In genomic region chr9:59484760-59485159, GRCm38 (mm10) we compare ENCODE assay signal across 8 mouse cellular contexts. TPM values are rescaled to one million over a fixed set of nuclear protein-coding genes. Genes with fewer than 3 reads are reported as not detected.
DNase-seq lines count a peak whose midpoint lies in the region; ATAC-seq and TF ChIP-seq lines count a peak whose summit lies in the region.

No protein-coding gene starts in this region.

- ATAC-seq in hindbrain, embryonic 11.5 days (ENCODE audit: low FRiP score), result no peak
- no peak for ATAC-seq in midbrain, embryonic 13.5 days

- H3K4me3 ChIP-seq in kidney, adult 2 months (ENCODE audit: insufficient read depth, low read depth, low read length), result peak overlapping the region; percentile 92
- peak overlapping the region; percentile 99 for H3K4me3 ChIP-seq in bone marrow macrophage, adult 2 months (ENCODE audit: insufficient read depth, low read length)
- peak overlapping the region; percentile 99 for H3K4me3 ChIP-seq in hindbrain, embryonic 11.5 days (ENCODE audit: low read depth, low read length)
- peak overlapping the region; percentile 100 for H3K4me3 ChIP-seq in midbrain, embryonic 13.5 days (replicated peaks)

- no peak for TF ChIP-seq CTCF in kidney, adult 2 months (conservative IDR thresholded peaks at IDR 0.05; ENCODE audit: insufficient read depth, insufficient read length, low read depth, low read length)
- TF ChIP-seq CTCF in bone marrow macrophage, adult 2 months (IDR thresholded peaks at IDR 0.05; ENCODE audit: low read depth, low read length), result no peak

- H3K4me2 ChIP-seq in hindbrain, embryonic 11.5 days (replicated peaks; ENCODE audit: low read depth, low read length), result peak overlapping the region; percentile 84
- peak overlapping the region; percentile 91 for H3K4me2 ChIP-seq in midbrain, embryonic 13.5 days (replicated peaks)

- H3K9ac ChIP-seq in hindbrain, embryonic 11.5 days (ENCODE audit: low read depth, low read length), result peak overlapping the region; percentile 99
- peak overlapping the region; percentile 99 for H3K9ac ChIP-seq in midbrain, embryonic 13.5 days (replicated peaks)

- WGBS in kidney, adult 2 months, result 4% methylated on average over 7 of the region's 7 CpGs
- 20% methylated on average over 7 of the region's 7 CpGs for WGBS in hindbrain, embryonic 11.5 days
- WGBS in midbrain, embryonic 13.5 days, result 21% methylated on average over 7 of the region's 7 CpGs

- TF ChIP-seq POLR2A in kidney, adult 2 months (IDR thresholded peaks at IDR 0.05; ENCODE audit: low read depth, low read length), result no peak
- no peak for TF ChIP-seq POLR2A in bone marrow macrophage, adult 2 months (IDR thresholded peaks at IDR 0.05; ENCODE audit: borderline replicate concordance, low read depth, low read length)

- H3K27me3 ChIP-seq in kidney, adult 2 months (replicated peaks; ENCODE audit: control insufficient read depth, insufficient read depth, low read length), result no peaks in the 10 kb centered on the region
- H3K27me3 ChIP-seq in hindbrain, embryonic 11.5 days (ENCODE audit: control insufficient read depth, insufficient read depth, low read length), result no peaks in the 10 kb centered on the region
- H3K27me3 ChIP-seq in midbrain, embryonic 13.5 days, result no peaks in the 10 kb centered on the region

- DNase-seq in kidney, adult 2 months, result no peak
- DNase-seq in kidney, postnatal 36 days, result no peak
- DNase-seq in hindbrain, embryonic 11.5 days (ENCODE audit: low spot score), result peak; percentile 22
- no peak for DNase-seq in spleen, postnatal 14 days (ENCODE audit: low spot score in 2 of 2)
- DNase-seq in cerebellum, postnatal 25 days, result no peak
- DNase-seq in frontal cortex, postnatal 36 days (ENCODE audit: low spot score in 2 of 2), result no peak

- H3K4me1 ChIP-seq in kidney, adult 2 months (ENCODE audit: control insufficient read depth, insufficient read depth, low read length), result peaks cover 8% of the 10 kb centered on the region; the same call in 1 of the 2 replicates
- peaks cover 21% of the 10 kb centered on the region for H3K4me1 ChIP-seq in bone marrow macrophage, adult 2 months (ENCODE audit: control insufficient read depth, insufficient read depth, low read length)
- H3K4me1 ChIP-seq in hindbrain, embryonic 11.5 days (replicated peaks; ENCODE audit: control insufficient read depth, insufficient read depth, low read length), result no peaks in the 10 kb centered on the region
- peaks cover 33% of the 10 kb centered on the region for H3K4me1 ChIP-seq in midbrain, embryonic 13.5 days (replicated peaks)

- no peaks in the 10 kb centered on the region for H3K9me3 ChIP-seq in hindbrain, embryonic 11.5 days (ENCODE audit: control insufficient read depth, low read length)
- no peaks in the 10 kb centered on the region for H3K9me3 ChIP-seq in midbrain, embryonic 13.5 days

- no peaks in the 10 kb centered on the region for H3K36me3 ChIP-seq in kidney, adult 2 months (ENCODE audit: control insufficient read depth, insufficient read depth, low read length)
- no peaks in the 10 kb centered on the region for H3K36me3 ChIP-seq in hindbrain, embryonic 11.5 days (ENCODE audit: control insufficient read depth, insufficient read depth, low read length)
- H3K36me3 ChIP-seq in midbrain, embryonic 13.5 days, result no peaks in the 10 kb centered on the region

- no peak overlapping the region for H3K27ac ChIP-seq in kidney, adult 2 months (ENCODE audit: insufficient read depth, low read depth, low read length)
- H3K27ac ChIP-seq in bone marrow macrophage, adult 2 months (ENCODE audit: insufficient read depth, low read depth, low read length), result no peak overlapping the region
- no peak overlapping the region for H3K27ac ChIP-seq in hindbrain, embryonic 11.5 days (ENCODE audit: low read depth, low read length)
- no peak overlapping the region for H3K27ac ChIP-seq in midbrain, embryonic 13.5 days

RNA-seq across cellular contexts. Expression of gene Arih1, which starts 1.7 kb away (rescaled TPM):
- 14.3 and 16.9 TPM in 2 replicates for polyA plus RNA-seq in kidney, adult 2 months (2012; rRNA removed)
- 53.4 and 55.1 TPM in 2 replicates for polyA plus RNA-seq in bone marrow macrophage, adult 2 months (2012; ENCODE audit: insufficient read depth, insufficient read length, missing spikeins)
- polyA plus RNA-seq in hindbrain, embryonic 11.5 days (2014; fragmentation: Nextera tagmentation; extraction: Ambion mirVana), result 20.8 and 21.6 TPM in 2 replicates
- polyA plus RNA-seq in midbrain, embryonic 13.5 days (2015; fragmentation: Nextera tagmentation; extraction: Ambion mirVana), result 16.1 and 23.1 TPM in 2 replicates

RNA-seq across cellular contexts. Expression of gene Hexa, which starts 54.6 kb away (rescaled TPM):
- polyA plus RNA-seq in kidney, adult 2 months (2012; rRNA removed), result 76.1 and 77.7 TPM in 2 replicates
- polyA plus RNA-seq in bone marrow macrophage, adult 2 months (2012; ENCODE audit: insufficient read depth, insufficient read length, missing spikeins), result 952 and 993 TPM in 2 replicates
- polyA plus RNA-seq in hindbrain, embryonic 11.5 days (2014; fragmentation: Nextera tagmentation; extraction: Ambion mirVana), result 51.2 and 54.9 TPM in 2 replicates
- polyA plus RNA-seq in midbrain, embryonic 13.5 days (2015; fragmentation: Nextera tagmentation; extraction: Ambion mirVana), result 49.9 and 50.6 TPM in 2 replicates

RNA-seq across cellular contexts. Expression of gene Tmem202, which starts 54.9 kb away (rescaled TPM):
- 0.14 TPM in 1 of 2 replicates, not detected in the other for polyA plus RNA-seq in kidney, adult 2 months (2012; rRNA removed)
- polyA plus RNA-seq in bone marrow macrophage, adult 2 months (2012; ENCODE audit: insufficient read depth, insufficient read length, missing spikeins), result 1.3 and 1.6 TPM in 2 replicates
- 0.14 and 0.15 TPM in 2 replicates for polyA plus RNA-seq in hindbrain, embryonic 11.5 days (2014; fragmentation: Nextera tagmentation; extraction: Ambion mirVana)
- 0.55 and 0.74 TPM in 2 replicates for polyA plus RNA-seq in midbrain, embryonic 13.5 days (2015; fragmentation: Nextera tagmentation; extraction: Ambion mirVana)

Comparison
In these comparisons a context has a peak if more than half of its experiments do, and no peak if none do; other contexts are left out.
1. RNA of gene Hexa, which starts 54.6 kb away (polyA plus RNA-seq): 952 to 993 TPM in bone marrow macrophage, adult 2 months; 76.1 to 77.7 TPM in kidney, adult 2 months, 51.2 to 54.9 TPM in hindbrain, embryonic 11.5 days and 49.9 to 50.6 TPM in midbrain, embryonic 13.5 days; every median in the first group is over 10 times any median in the second.
2. Peak in every context shown above with its lines, with median percentiles within 50 percentile points of each other: H3K4me3 ChIP-seq.